Mouse (Mus musculus) neural tube, embryonic 12.5 days (tissue): Measurements from ENCODE around the gene Kdm8. TPM values are rescaled to one million over a fixed set of nuclear protein-coding genes. Genes with fewer than 3 reads are reported as not detected.
"Not testable (repeated sequence)": the region's sequence is repeated elsewhere in the genome, so short reads cannot be mapped to it uniquely, and the experiment has no call there.

Experiments used
- ATAC-seq: fragments of 200-750 bp; cut with Nextera tagmentation; 2 replicates; pipeline ENCODE4 v1.8.0; 2017; ENCODE audit warnings: low read depth, mild to moderate bottlenecking, moderate TSS enrichment, moderate library complexity; ENCODE audit not compliant: low FRiP score
- H3K27ac ChIP-seq: fragments of 300-500 bp; sonication (generic); 2 replicates; pipeline ENCODE4 v1.5.1; 2016
- H3K27me3 ChIP-seq: fragments of 300-500 bp; sonication (generic); replicated peaks from 2 replicates; pipeline ENCODE4 v1.6.1; 2016; ENCODE audit warnings: mild to moderate bottlenecking
- H3K36me3 ChIP-seq: fragments of 300-500 bp; sonication (generic); 2 replicates; pipeline ENCODE4 v1.6.1; 2016; ENCODE audit warnings: mild to moderate bottlenecking
- H3K4me1 ChIP-seq: fragments of 300-500 bp; sonication (generic); 2 replicates; pipeline ENCODE4 v1.6.1; 2016
- H3K4me2 ChIP-seq: fragments of 300-500 bp; sonication (generic); replicated peaks from 2 replicates; pipeline ENCODE4 v1.6.1; 2016; ENCODE audit warnings: mild to moderate bottlenecking
- H3K4me3 ChIP-seq: fragments of 300-500 bp; sonication (generic); 2 replicates; pipeline ENCODE4 v1.5.1; 2016
- H3K9ac ChIP-seq: fragments of 300-500 bp; sonication (generic); 2 replicates; pipeline ENCODE4 v1.6.1; 2016; ENCODE audit warnings: mild to moderate bottlenecking
- H3K9me3 ChIP-seq: fragments of 300-500 bp; sonication (generic); 2 replicates; pipeline ENCODE4 v1.6.1; 2016; ENCODE audit warnings: mild to moderate bottlenecking
- WGBS: fragments of 180-500 bp; shearing (Covaris S2); methylation state at CpG from one replicate; pipeline ENCODE4 v1.1.7; 2016; 5-methylcytosine and 5-hydroxymethylcytosine counted together
- polyA plus RNA-seq: library from polyadenylated mRNA; unstranded; fragments of >200 nt; fragmentation: Nextera tagmentation; extraction: Ambion mirVana; gene quantifications from 2 replicates; pipeline ENCODE4 v1.2.1, GENCODE M21; 2016

Gene Kdm8
- polyA plus RNA-seq, 1 experiment from 2014 or later = 10.1 TPM

DNA sequence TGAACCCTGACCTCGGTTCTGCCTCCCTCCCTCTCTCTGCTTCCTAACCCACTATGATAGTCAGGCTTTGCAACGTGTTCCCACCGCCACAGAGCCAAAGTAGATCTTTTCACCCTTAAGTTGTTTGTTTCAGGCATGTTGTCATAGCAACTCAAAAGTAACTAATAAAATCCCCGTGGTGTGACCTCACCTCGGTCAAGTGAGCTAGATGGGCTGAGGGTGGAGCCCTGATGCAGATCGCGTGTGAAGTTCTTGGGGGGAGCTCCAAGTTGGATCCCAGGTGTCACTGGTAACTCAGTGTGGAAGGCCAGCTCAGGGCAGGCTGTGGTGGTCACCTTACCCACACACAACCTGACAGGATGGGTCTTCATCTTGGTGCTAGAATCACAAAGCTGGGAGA is 16.1 kb upstream of the Kdm8 start:
- H3K4me1 ChIP-seq = no peaks in the 10 kb centered on the region
- H3K4me2 ChIP-seq = no peak overlapping the region
- no peaks in the 10 kb centered on the region for H3K9me3 ChIP-seq
- WGBS = 76% methylated on average over 7 of the region's 7 CpGs
- no peaks in the 10 kb centered on the region for H3K36me3 ChIP-seq
- H3K4me3 ChIP-seq = no peak overlapping the region
- H3K27ac ChIP-seq = no peak overlapping the region
- no peaks in the 10 kb centered on the region for H3K27me3 ChIP-seq
- no peak overlapping the region for H3K9ac ChIP-seq
- ATAC-seq = no peak

DNA sequence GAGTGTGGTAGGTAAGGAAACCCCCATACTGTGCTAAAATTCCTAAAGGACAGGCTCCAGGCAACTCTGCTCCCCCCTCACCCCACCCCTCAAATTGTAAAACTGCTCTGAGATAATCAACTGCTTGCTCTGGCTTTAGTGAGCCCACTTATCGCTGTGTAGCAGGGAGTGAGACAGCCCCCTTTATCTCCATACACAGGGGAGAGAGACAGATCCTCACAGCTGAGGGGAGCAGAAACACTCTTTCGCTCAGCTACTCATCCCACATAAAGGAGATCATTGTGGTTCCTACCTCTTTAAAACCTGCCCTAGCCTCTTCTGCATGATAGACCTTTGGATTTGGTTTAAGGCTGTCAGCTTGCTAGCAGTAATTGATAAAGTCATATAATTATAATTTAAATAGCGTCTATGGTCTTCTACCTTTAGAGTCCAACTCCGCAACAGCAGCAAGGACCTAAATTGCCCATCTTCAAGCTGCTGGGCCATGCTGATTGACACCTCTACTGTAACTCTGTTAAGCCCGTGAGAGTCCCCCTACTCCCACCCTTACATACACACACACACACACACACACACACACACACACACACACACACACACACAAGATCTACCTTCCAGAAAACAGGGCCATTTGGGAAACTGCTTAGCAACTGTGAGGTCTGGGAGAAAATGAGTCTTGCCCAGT is 15.5 kb upstream of the Kdm8 start:
- H3K4me1 ChIP-seq, ATAC-seq, H3K9me3 ChIP-seq, H3K4me3 ChIP-seq, H3K27me3 ChIP-seq, H3K9ac ChIP-seq, H3K36me3 ChIP-seq, H3K27ac ChIP-seq, H3K4me2 ChIP-seq: not testable (repeated sequence)
- WGBS = 80% methylated on average over 5 of the region's 5 CpGs

- ATAC-seq = no peak
- 53% methylated on average over 7 of the region's 7 CpGs for WGBS
- H3K27ac ChIP-seq = no peak overlapping the region
Observed at GRCm38 (mm10) chr7:125430170-125430842, 14.2 kb upstream of the Kdm8 start.

GRCm38 (mm10) chr7:125433874-125434273 is 10.6 kb upstream of the Kdm8 start:
- Histone ChIP-seq H3K27me3 (no peaks in the 10 kb centered on the region), H3K36me3 (no peaks in the 10 kb centered on the region), H3K9me3 (no peaks in the 10 kb centered on the region), H3K4me2 (no peak overlapping the region), H3K4me3 (no peak overlapping the region), H3K9ac (no peak overlapping the region), H3K27ac (no peak overlapping the region), H3K4me1 (no peaks in the 10 kb centered on the region; the same call in 1 of the 2 replicates)
- ATAC-seq = no peak
- WGBS = 79% methylated on average over 3 of the region's 3 CpGs

More at GRCm38 (mm10) chr7:125430170-125430842, 14.2 kb upstream of the Kdm8 start:
- Histone ChIP-seq H3K9ac (no peak overlapping the region), H3K4me3 (no peak overlapping the region), H3K4me1 (no peaks in the 10 kb centered on the region; the same call in 1 of the 2 replicates), H3K27me3 (no peaks in the 10 kb centered on the region), H3K9me3 (no peaks in the 10 kb centered on the region), H3K4me2 (no peak overlapping the region), H3K36me3 (no peaks in the 10 kb centered on the region)

DNA sequence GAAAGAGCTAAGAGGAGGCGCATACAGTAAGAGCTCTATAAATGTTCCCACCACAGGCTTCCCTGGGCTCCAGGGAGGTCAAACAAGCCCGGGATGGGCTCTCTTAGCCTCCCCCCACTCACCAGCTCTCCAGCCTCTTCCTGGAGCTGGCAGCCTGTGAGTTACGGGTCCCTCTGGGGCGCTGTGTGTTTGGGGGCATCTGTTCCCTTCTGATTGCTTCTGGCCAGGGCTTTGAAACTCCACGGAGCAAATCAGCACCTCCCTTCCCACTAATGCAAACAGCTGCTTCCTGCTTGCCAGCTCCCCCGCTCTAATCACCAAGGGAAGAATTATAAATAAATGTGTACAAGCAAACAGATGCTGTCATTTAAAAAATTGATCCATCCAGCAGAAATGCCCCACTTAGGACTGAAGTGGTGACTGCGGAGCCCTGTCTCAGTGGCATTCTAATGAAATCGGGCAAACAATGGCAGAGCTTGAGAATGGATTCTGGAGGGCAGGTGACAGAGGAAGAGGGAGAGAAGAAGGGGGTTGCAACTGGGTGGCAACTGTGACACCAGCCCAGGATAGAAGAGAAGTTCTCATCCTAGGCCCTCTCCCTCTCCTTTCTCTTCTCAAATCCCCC is 9.7 kb upstream of the Kdm8 start:
- Histone ChIP-seq H3K4me3 (no peak overlapping the region), H3K27me3 (no peaks in the 10 kb centered on the region), H3K9ac (no peak overlapping the region), H3K4me1 (no peaks in the 10 kb centered on the region; the same call in 1 of the 2 replicates), H3K9me3 (no peaks in the 10 kb centered on the region), H3K27ac (peak overlapping the region; percentile 34; the same call in 1 of the 2 replicates), H3K36me3 (no peaks in the 10 kb centered on the region), H3K4me2 (no peak overlapping the region)
- peak; percentile 91 for ATAC-seq
- WGBS = 42% methylated on average over 8 of the region's 8 CpGs

GRCm38 (mm10) chr7:125442323-125442722 is 2.2 kb upstream of the Kdm8 start:
- Histone ChIP-seq H3K9me3 (no peaks in the 10 kb centered on the region), H3K27ac (no peak overlapping the region), H3K4me2 (no peak overlapping the region), H3K4me3 (no peak overlapping the region), H3K36me3 (no peaks in the 10 kb centered on the region; the same call in 1 of the 2 replicates), H3K4me1 (peaks cover 16% of the 10 kb centered on the region), H3K9ac (no peak overlapping the region), H3K27me3 (no peaks in the 10 kb centered on the region)
- 85% methylated on average over 4 of the region's 4 CpGs for WGBS
- ATAC-seq = no peak

DNA sequence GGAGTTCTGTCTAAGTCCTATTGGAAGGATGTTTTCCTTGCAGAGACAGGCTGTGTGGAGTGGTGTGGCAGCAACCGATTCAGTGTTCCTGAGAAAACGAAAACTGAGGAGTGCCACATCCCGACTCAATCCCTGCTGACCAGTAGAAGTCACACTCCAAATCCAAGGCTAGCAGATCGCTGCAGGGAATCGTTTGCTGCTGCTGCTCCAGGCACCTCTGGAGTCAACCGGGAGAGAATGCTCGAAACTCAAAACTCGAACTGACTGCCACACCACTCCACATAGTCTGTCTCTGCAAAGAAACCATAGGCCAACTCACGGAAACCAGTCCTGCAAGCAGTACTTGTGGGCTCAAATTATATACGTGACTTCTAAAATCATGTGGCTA is 406 bp upstream of the Kdm8 start:
- H3K27ac ChIP-seq = no peak overlapping the region
- ATAC-seq = peak; percentile 5

DNA sequence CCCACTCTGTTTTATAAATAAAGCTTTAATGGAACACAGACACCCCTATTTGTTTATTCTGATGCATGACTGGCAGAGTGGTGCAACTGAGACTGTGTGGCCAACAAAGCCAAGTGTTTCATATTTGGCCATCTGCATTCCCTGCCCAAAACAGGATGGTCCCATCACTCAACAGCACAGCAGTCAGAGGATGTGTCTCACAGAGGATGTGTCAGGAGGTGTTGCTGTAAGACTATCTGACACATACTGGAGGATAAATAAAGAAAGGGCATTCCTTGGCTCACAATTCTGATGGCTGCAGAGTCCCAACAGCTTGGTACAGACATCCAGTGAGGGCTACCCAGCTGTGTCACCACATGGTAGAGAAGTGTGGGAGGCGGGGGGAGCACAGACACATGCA is 6.2 kb downstream of the Kdm8 start:
- H3K4me2 ChIP-seq = no peak overlapping the region
- H3K27me3 ChIP-seq = no peaks in the 10 kb centered on the region
- no peak overlapping the region for H3K9ac ChIP-seq
- 68% methylated on average over 1 of the region's 1 CpGs for WGBS
- peaks cover under 1% of the 10 kb centered on the region for H3K4me1 ChIP-seq
- H3K36me3 ChIP-seq = peaks cover 29% of the 10 kb centered on the region
- H3K27ac ChIP-seq = no peak overlapping the region
- no peaks in the 10 kb centered on the region for H3K9me3 ChIP-seq
- H3K4me3 ChIP-seq = no peak overlapping the region
- ATAC-seq = no peak

More for the DNA sequence above, 406 bp upstream of the Kdm8 start:
- peak overlapping the region; percentile 52 for H3K4me3 ChIP-seq
- peak overlapping the region; percentile 74 for H3K4me2 ChIP-seq
- no peaks in the 10 kb centered on the region; the same call in 1 of the 2 replicates for H3K36me3 ChIP-seq
- peak overlapping the region; percentile 61 for H3K9ac ChIP-seq
- 30% methylated on average over 10 of the region's 10 CpGs for WGBS
- H3K27me3 ChIP-seq = no peaks in the 10 kb centered on the region
- no peaks in the 10 kb centered on the region for H3K9me3 ChIP-seq
- H3K4me1 ChIP-seq = peaks cover 16% of the 10 kb centered on the region

GRCm38 (mm10) chr7:125451078-125451477 is 6.6 kb downstream of the Kdm8 start:
- WGBS = 78% methylated on average over 2 of the region's 2 CpGs
- H3K36me3 ChIP-seq = peaks cover 31% of the 10 kb centered on the region
- H3K9me3 ChIP-seq = no peaks in the 10 kb centered on the region
- H3K27me3 ChIP-seq = no peaks in the 10 kb centered on the region
- no peak overlapping the region for H3K4me2 ChIP-seq
- ATAC-seq = no peak
- H3K9ac ChIP-seq = no peak overlapping the region
- no peak overlapping the region for H3K4me3 ChIP-seq
- no peaks in the 10 kb centered on the region for H3K4me1 ChIP-seq
- H3K27ac ChIP-seq = no peak overlapping the region

DNA sequence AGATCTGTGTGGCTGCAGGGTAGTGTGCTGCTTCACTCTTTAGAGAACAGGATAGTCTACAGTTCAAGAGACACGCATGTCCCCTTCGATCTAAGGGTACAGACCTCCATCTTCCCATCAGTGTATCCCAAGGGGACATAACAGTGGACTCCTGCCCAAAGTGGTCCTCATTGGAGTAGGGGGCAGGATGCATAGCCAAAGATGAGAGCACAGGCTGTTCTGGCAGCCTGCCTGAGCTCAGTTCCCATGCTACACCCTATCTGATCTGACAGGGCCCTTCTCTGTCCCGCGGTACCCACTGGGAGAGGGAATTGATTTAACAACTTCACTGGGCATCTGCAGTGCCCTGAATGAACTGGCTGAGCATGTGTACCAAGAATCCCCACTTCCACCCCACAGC is 9.2 kb downstream of the Kdm8 start:
- Histone ChIP-seq H3K4me2 (no peak overlapping the region), H3K27me3 (no peaks in the 10 kb centered on the region)
- no peak for ATAC-seq

DNA sequence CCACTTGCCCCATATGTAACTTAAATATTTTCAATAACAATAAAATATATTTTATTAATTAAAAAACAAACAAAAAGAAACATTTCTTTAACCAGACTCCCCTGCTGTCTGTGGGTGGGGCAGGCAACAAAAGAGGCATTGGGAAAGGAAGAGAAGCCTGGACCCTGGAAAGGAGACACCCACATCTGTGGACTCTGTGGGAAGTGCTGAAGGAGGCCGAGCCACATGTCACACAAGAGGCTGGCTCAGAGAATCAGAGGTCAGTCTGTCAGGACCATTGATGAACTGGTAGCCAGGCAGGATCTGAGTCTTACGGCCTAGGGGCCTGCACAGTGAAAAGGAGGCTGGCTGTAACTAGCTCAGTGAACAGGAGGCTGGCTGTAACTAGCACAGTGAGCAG is 17.7 kb downstream of the Kdm8 start:
- whole genome bisulfite sequencing = 43% methylated on average over 2 of the region's 2 CpGs
- H3K27me3 ChIP-seq = no peaks in the 10 kb centered on the region
- no peak for ATAC-seq

More for the DNA sequence above, 9.2 kb downstream of the Kdm8 start:
- Histone ChIP-seq H3K4me1 (no peaks in the 10 kb centered on the region), H3K9me3 (no peaks in the 10 kb centered on the region), H3K36me3 (peaks cover 40% of the 10 kb centered on the region), H3K9ac (no peak overlapping the region), H3K4me3 (no peak overlapping the region), H3K27ac (no peak overlapping the region)
- WGBS = 96% methylated on average over 4 of the region's 4 CpGs

GRCm38 (mm10) chr7:125469937-125470336 is 25.5 kb downstream of the Kdm8 start:
- Histone ChIP-seq H3K4me1 (peaks cover 8% of the 10 kb centered on the region), H3K9ac (no peak overlapping the region), H3K4me3 (no peak overlapping the region), H3K4me2 (no peak overlapping the region), H3K9me3 (no peaks in the 10 kb centered on the region), H3K36me3 (peaks cover 50% of the 10 kb centered on the region), H3K27ac (no peak overlapping the region), H3K27me3 (no peaks in the 10 kb centered on the region)
- ATAC-seq = peak; percentile 52; the same call in 1 of the 2 replicates
- 38% methylated on average over 5 of the region's 5 CpGs for WGBS

More for the DNA sequence above, 17.7 kb downstream of the Kdm8 start:
- Histone ChIP-seq H3K27ac (no peak overlapping the region), H3K36me3 (peaks cover 22% of the 10 kb centered on the region), H3K4me3 (no peak overlapping the region), H3K9me3 (no peaks in the 10 kb centered on the region), H3K4me1 (no peaks in the 10 kb centered on the region), H3K9ac (no peak overlapping the region), H3K4me2 (no peak overlapping the region)
